Comparison of ENCODE assay signal across 10 mouse cellular contexts in the genomic region with DNA sequence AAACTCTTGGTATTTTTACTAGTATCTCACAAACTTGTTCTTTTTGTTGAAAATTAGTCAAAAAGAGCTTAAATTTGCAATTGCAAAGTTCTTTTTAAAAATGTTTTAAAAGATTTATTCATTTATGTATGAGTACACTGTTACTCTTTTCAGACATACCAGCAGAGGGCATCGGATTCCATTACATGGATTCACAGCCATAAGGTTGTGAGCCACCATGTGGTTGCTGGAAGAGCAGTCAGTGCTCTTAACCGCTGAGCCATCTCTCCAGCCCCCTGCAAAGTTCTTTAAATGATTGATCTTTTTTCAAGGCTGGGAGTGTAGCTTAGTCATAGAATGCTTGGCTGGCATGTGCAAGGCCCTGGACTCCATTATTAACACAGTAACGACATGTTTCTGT. TPM values are rescaled to one million over a fixed set of nuclear protein-coding genes. Genes with fewer than 3 reads are reported as not detected.
DNase-seq lines count a peak whose midpoint lies in the region; ATAC-seq lines count a peak whose summit lies in the region.
"Had no signal": no experiment of that assay in that cellular context is flagged by ENCODE, and none has a peak within 500 bp of the region (broad histone marks: within the 10 kb centered on the region; RNA-seq: fewer than 3 reads in every experiment).

No protein-coding gene starts in this region.

- H3K9ac ChIP-seq in midbrain, embryonic 11.5 days (ENCODE audit: low read length): no peak overlapping the region
- H3K9ac ChIP-seq in forebrain, embryonic 13.5 days: no peak overlapping the region
- H3K9ac ChIP-seq in lung, embryonic 16.5 days (ENCODE audit: low read length): no peak overlapping the region
- H3K9ac ChIP-seq: heart, embryonic 15.5 days; neural tube, embryonic 12.5 days had no signal

- H3K4me2 ChIP-seq in midbrain, embryonic 11.5 days: no peak overlapping the region
- H3K4me2 ChIP-seq in forebrain, embryonic 13.5 days: no peak overlapping the region
- no peak overlapping the region for H3K4me2 ChIP-seq in lung, embryonic 16.5 days (ENCODE audit: low read depth, low read length)
- H3K4me2 ChIP-seq: heart, embryonic 15.5 days; neural tube, embryonic 12.5 days had no signal

- DNase-seq in adrenal gland, adult 8-10 months: peak; percentile 35
- no peak for DNase-seq in adrenal gland, adult 18-20 months (ENCODE audit: low spot score in 2 of 2)
- no peak for DNase-seq in midbrain, embryonic 11.5 days (ENCODE audit: low spot score, missing footprints)
- DNase-seq in midbrain, embryonic 10.5 days (ENCODE audit: low spot score): no peak
- DNase-seq in thymus, postnatal 25 days: peak; percentile 51
- DNase-seq in gastrocnemius, adult 18-20 months (ENCODE audit: low spot score): no peak

- H3K27me3 ChIP-seq in midbrain, embryonic 11.5 days (ENCODE audit: control insufficient read depth, insufficient read depth, low read length): no peaks in the 10 kb centered on the region
- no peaks in the 10 kb centered on the region for H3K27me3 ChIP-seq in midbrain, embryonic 10.5 days (ENCODE audit: low read depth, poor library complexity, severe bottlenecking)
- no peaks in the 10 kb centered on the region for H3K27me3 ChIP-seq in forebrain, embryonic 13.5 days
- H3K27me3 ChIP-seq in lung, embryonic 16.5 days (ENCODE audit: control insufficient read depth, insufficient read depth, low read depth, low read length): no peaks in the 10 kb centered on the region
- H3K27me3 ChIP-seq: heart, embryonic 15.5 days; neural tube, embryonic 12.5 days had no signal

- no peaks in the 10 kb centered on the region for H3K9me3 ChIP-seq in midbrain, embryonic 11.5 days (ENCODE audit: control insufficient read depth, low read length)
- H3K9me3 ChIP-seq in midbrain, embryonic 10.5 days (replicated peaks): no peaks in the 10 kb centered on the region
- no peaks in the 10 kb centered on the region for H3K9me3 ChIP-seq in forebrain, embryonic 13.5 days (replicated peaks)
- H3K9me3 ChIP-seq in lung, embryonic 16.5 days (ENCODE audit: control insufficient read depth, low read length): no peaks in the 10 kb centered on the region
- H3K9me3 ChIP-seq: heart, embryonic 15.5 days; neural tube, embryonic 12.5 days had no signal

- peak; percentile 72; the same call in 1 of the 2 replicates for ATAC-seq in midbrain, embryonic 11.5 days (ENCODE audit: low FRiP score)
- ATAC-seq in forebrain, embryonic 13.5 days: peak; percentile 36; the same call in 1 of the 2 replicates
- ATAC-seq in lung, embryonic 16.5 days (ENCODE audit: low read depth): 0 out of 2 replicates have a peak, but pooled peaks have one; percentile 66

- peaks cover 37% of the 10 kb centered on the region for H3K36me3 ChIP-seq in midbrain, embryonic 11.5 days (ENCODE audit: control insufficient read depth, insufficient read depth, low read length)
- H3K36me3 ChIP-seq in midbrain, embryonic 10.5 days: peaks cover 96% of the 10 kb centered on the region
- peaks cover 93% of the 10 kb centered on the region for H3K36me3 ChIP-seq in forebrain, embryonic 13.5 days (ENCODE audit: poor library complexity, severe bottlenecking)
- H3K36me3 ChIP-seq in lung, embryonic 16.5 days (ENCODE audit: control insufficient read depth, insufficient read depth, low read length): peaks cover 58% of the 10 kb centered on the region

- WGBS in midbrain, embryonic 11.5 days: 63% methylated on average over 3 of the region's 3 CpGs
- WGBS in midbrain, embryonic 10.5 days: 68% methylated on average over 3 of the region's 3 CpGs
- WGBS in forebrain, embryonic 13.5 days: 66% methylated on average over 3 of the region's 3 CpGs
- WGBS in lung, embryonic 16.5 days: 57% methylated on average over 3 of the region's 3 CpGs

- no peak overlapping the region for H3K27ac ChIP-seq in midbrain, embryonic 11.5 days (ENCODE audit: low read depth, low read length)
- no peak overlapping the region for H3K27ac ChIP-seq in midbrain, embryonic 10.5 days (replicated peaks)
- no peak overlapping the region for H3K27ac ChIP-seq in forebrain, embryonic 13.5 days
- no peak overlapping the region for H3K27ac ChIP-seq in lung, embryonic 16.5 days (ENCODE audit: low read length)
- H3K27ac ChIP-seq: heart, embryonic 15.5 days; neural tube, embryonic 12.5 days had no signal

- no peak overlapping the region for H3K4me3 ChIP-seq in midbrain, embryonic 11.5 days (ENCODE audit: low read depth, low read length)
- H3K4me3 ChIP-seq in midbrain, embryonic 10.5 days: no peak overlapping the region
- H3K4me3 ChIP-seq in forebrain, embryonic 13.5 days: no peak overlapping the region
- H3K4me3 ChIP-seq in lung, embryonic 16.5 days (ENCODE audit: low read length): no peak overlapping the region
- H3K4me3 ChIP-seq: heart, embryonic 15.5 days; neural tube, embryonic 12.5 days had no signal

- H3K4me1 ChIP-seq in midbrain, embryonic 11.5 days (ENCODE audit: control insufficient read depth, insufficient read depth, low read length): no peaks in the 10 kb centered on the region
- 0 out of 2 replicates have a peak, but pooled peaks cover under 1% of the 10 kb centered on the region for H3K4me1 ChIP-seq in midbrain, embryonic 10.5 days
- peaks cover 17% of the 10 kb centered on the region; the same call in 1 of the 2 replicates for H3K4me1 ChIP-seq in forebrain, embryonic 13.5 days
- 0 out of 2 replicates have a peak, but pooled peaks cover 3% of the 10 kb centered on the region for H3K4me1 ChIP-seq in lung, embryonic 16.5 days (replicated peaks; ENCODE audit: control insufficient read depth, insufficient read depth, low read length)

RNA-seq across cellular contexts. Expression of gene Mcts2, which starts 8.5 kb away (rescaled TPM):
- 10 to 100 TPM; 28.1 to 32.3 (median 29.7) TPM for total RNA-seq in adrenal gland, adult 8-10 months (2022)
- total RNA-seq in adrenal gland, adult 18-20 months (2021): 10 to 100 TPM; 23.5 to 25.8 TPM
- 43.4 and 48.6 TPM in 2 replicates for polyA plus RNA-seq in midbrain, embryonic 11.5 days (2014; fragmentation: Nextera tagmentation; extraction: Ambion mirVana)
- 42.9 and 45.3 TPM in 2 replicates for polyA plus RNA-seq in midbrain, embryonic 10.5 days (2016; fragmentation: Nextera tagmentation; extraction: Ambion mirVana)
- polyA plus RNA-seq in forebrain, embryonic 13.5 days (2015; fragmentation: Nextera tagmentation; extraction: Ambion mirVana): 40.0 and 42.2 TPM in 2 replicates
- 26.1 and 27.4 TPM in 2 replicates for polyA plus RNA-seq in lung, embryonic 16.5 days (2015; fragmentation: Nextera tagmentation; extraction: Ambion mirVana)
- total RNA-seq in gastrocnemius, adult 18-20 months (2021): 10 to 100 TPM; 11.3 to 12.7 TPM

RNA-seq across cellular contexts. Expression of gene H13, which starts 9.0 kb away (rescaled TPM):
- 100 to 1,000 TPM; 162 to 222 (median 201) TPM for total RNA-seq in adrenal gland, adult 8-10 months (2022)
- total RNA-seq in adrenal gland, adult 18-20 months (2021): 100 to 1,000 TPM; 151 to 170 TPM
- 117 and 119 TPM in 2 replicates for polyA plus RNA-seq in midbrain, embryonic 11.5 days (2014; fragmentation: Nextera tagmentation; extraction: Ambion mirVana)
- polyA plus RNA-seq in midbrain, embryonic 10.5 days (2016; fragmentation: Nextera tagmentation; extraction: Ambion mirVana): 99.2 and 117 TPM in 2 replicates
- 131 and 142 TPM in 2 replicates for polyA plus RNA-seq in forebrain, embryonic 13.5 days (2015; fragmentation: Nextera tagmentation; extraction: Ambion mirVana)
- polyA plus RNA-seq in lung, embryonic 16.5 days (2015; fragmentation: Nextera tagmentation; extraction: Ambion mirVana): 96.3 and 98.8 TPM in 2 replicates
- total RNA-seq in gastrocnemius, adult 18-20 months (2021): 10 to 100 TPM; 29.5 to 30.8 TPM

RNA-seq across cellular contexts. Expression of gene Rem1, which starts 51.6 kb away (rescaled TPM):
- 10 to 100 TPM in 3 of 4 experiments, 1 to 10 TPM in 1; 9.0 to 20.8 (median 14.6) TPM for total RNA-seq in adrenal gland, adult 8-10 months (2022)
- 10 to 100 TPM in 1 of 2 experiments, 1 to 10 TPM in 1; 8.9 to 13.5 TPM for total RNA-seq in adrenal gland, adult 18-20 months (2021)
- 0.18 and 0.22 TPM in 2 replicates for polyA plus RNA-seq in midbrain, embryonic 11.5 days (2014; fragmentation: Nextera tagmentation; extraction: Ambion mirVana)
- 0.26 and 0.33 TPM in 2 replicates for polyA plus RNA-seq in midbrain, embryonic 10.5 days (2016; fragmentation: Nextera tagmentation; extraction: Ambion mirVana)
- 0.19 and 0.20 TPM in 2 replicates for polyA plus RNA-seq in forebrain, embryonic 13.5 days (2015; fragmentation: Nextera tagmentation; extraction: Ambion mirVana)
- 8.4 and 8.6 TPM in 2 replicates for polyA plus RNA-seq in lung, embryonic 16.5 days (2015; fragmentation: Nextera tagmentation; extraction: Ambion mirVana)
- total RNA-seq in gastrocnemius, adult 18-20 months (2021): 1 to 10 TPM; 1.6 to 3.3 TPM

RNA-seq across cellular contexts. Expression of gene Defb25, which starts 55.4 kb away (rescaled TPM):
- 1 to 10 TPM in 2 of 4 experiments, not detected in 2; 1.9 to 2.2 TPM for total RNA-seq in adrenal gland, adult 8-10 months (2022)
- total RNA-seq in adrenal gland, adult 18-20 months (2021): 1 to 10 TPM; 1.5 to 2.4 TPM
- not detected in 2 replicates for polyA plus RNA-seq in midbrain, embryonic 11.5 days (2014; fragmentation: Nextera tagmentation; extraction: Ambion mirVana)
- not detected in 2 replicates for polyA plus RNA-seq in midbrain, embryonic 10.5 days (2016; fragmentation: Nextera tagmentation; extraction: Ambion mirVana)
- polyA plus RNA-seq in forebrain, embryonic 13.5 days (2015; fragmentation: Nextera tagmentation; extraction: Ambion mirVana): not detected in 2 replicates
- polyA plus RNA-seq in lung, embryonic 16.5 days (2015; fragmentation: Nextera tagmentation; extraction: Ambion mirVana): 1.2 and 3.7 TPM in 2 replicates
- total RNA-seq in gastrocnemius, adult 18-20 months (2021): not detected
- polyA plus RNA-seq: neural tube, embryonic 12.5 days had no signal

RNA-seq across cellular contexts. Expression of gene Id1, which starts 57.7 kb away (rescaled TPM):
- 10 to 100 TPM; 38.9 to 74.3 (median 55.1) TPM for total RNA-seq in adrenal gland, adult 8-10 months (2022)
- total RNA-seq in adrenal gland, adult 18-20 months (2021): 10 to 100 TPM; 51.8 to 93.4 TPM
- polyA plus RNA-seq in midbrain, embryonic 11.5 days (2014; fragmentation: Nextera tagmentation; extraction: Ambion mirVana): 66.0 and 70.7 TPM in 2 replicates
- 70.2 and 86.2 TPM in 2 replicates for polyA plus RNA-seq in midbrain, embryonic 10.5 days (2016; fragmentation: Nextera tagmentation; extraction: Ambion mirVana)
- polyA plus RNA-seq in forebrain, embryonic 13.5 days (2015; fragmentation: Nextera tagmentation; extraction: Ambion mirVana): 25.8 and 26.1 TPM in 2 replicates
- 186 and 189 TPM in 2 replicates for polyA plus RNA-seq in lung, embryonic 16.5 days (2015; fragmentation: Nextera tagmentation; extraction: Ambion mirVana)
- 10 to 100 TPM; 16.0 to 28.5 TPM for total RNA-seq in gastrocnemius, adult 18-20 months (2021)

Comparison
In these comparisons a context has a peak if more than half of its experiments do, and no peak if none do; other contexts are left out.
1. DNase-seq: peak in adrenal gland, adult 8-10 months (single experiment) and thymus, postnatal 25 days (single experiment); none in adrenal gland, adult 18-20 months (0 of 2), midbrain, embryonic 11.5 days (single experiment), midbrain, embryonic 10.5 days (single experiment) and gastrocnemius, adult 18-20 months (single experiment).
2. Peak in every context shown above with its lines, with median percentiles within 50 percentile points of each other: ATAC-seq.